Mouse (Mus musculus) cortical plate, adult 2 months (tissue): ENCODE results near the gene Il4. TPM values are rescaled to one million over a fixed set of nuclear protein-coding genes. Genes with fewer than 3 reads are reported as not detected.
A peak's percentile ranks its signal among the peaks of the same experiment; 100 is the strongest.

Experiments
- H3K27ac ChIP-seq: fragments of 200-500 bp; 2 replicates; pipeline ENCODE4 v1.5.1; 2012; ENCODE audit warnings: low read length, control low read depth, inconsistent platforms; ENCODE audit not compliant: insufficient read depth
- H3K4me1 ChIP-seq: fragments of 200-500 bp; 2 replicates; pipeline ENCODE4 v1.6.1; 2011; ENCODE audit warnings: low read length; ENCODE audit not compliant: control insufficient read depth, insufficient read depth
- H3K4me3 ChIP-seq: fragments of 200-500 bp; 2 replicates; pipeline ENCODE4 v1.5.1; 2011; ENCODE audit warnings: mild to moderate bottlenecking, low read length, control low read depth; ENCODE audit not compliant: insufficient read depth
- CTCF ChIP-seq: fragments of 200-500 bp; IDR thresholded peaks from 2 replicates; pipeline ENCODE4 v1.5.1; 2011; ENCODE audit warnings: mild to moderate bottlenecking, control low read depth, low read length; ENCODE audit not compliant: insufficient read depth; ENCODE audit errors: extremely low read depth
- POLR2A ChIP-seq: fragments of 200-500 bp; IDR thresholded peaks from 2 replicates; pipeline ENCODE4 v1.6.1; 2011; ENCODE audit warnings: mild to moderate bottlenecking, low read length, control low read depth; ENCODE audit not compliant: insufficient read depth; ENCODE audit errors: extremely low read depth
- polyA plus RNA-seq: library from polyadenylated mRNA; depleted of rRNA; stranded (reverse); fragments of >200 nt; gene quantifications from 2 replicates; pipeline ENCODE4 v1.2.3, GENCODE M21; 2012

The Il4 gene
- polyA plus RNA-seq, 1 experiment = not detected

GRCm38 (mm10) chr11:53644017-53644416 lies 25.5 kb upstream of the Il4 start:
- TF ChIP-seq CTCF (no peak), POLR2A (no peak)
- no peak overlapping the region for H3K27ac ChIP-seq
- H3K4me3 ChIP-seq = no peak overlapping the region
- no peaks in the 10 kb centered on the region for H3K4me1 ChIP-seq

DNA sequence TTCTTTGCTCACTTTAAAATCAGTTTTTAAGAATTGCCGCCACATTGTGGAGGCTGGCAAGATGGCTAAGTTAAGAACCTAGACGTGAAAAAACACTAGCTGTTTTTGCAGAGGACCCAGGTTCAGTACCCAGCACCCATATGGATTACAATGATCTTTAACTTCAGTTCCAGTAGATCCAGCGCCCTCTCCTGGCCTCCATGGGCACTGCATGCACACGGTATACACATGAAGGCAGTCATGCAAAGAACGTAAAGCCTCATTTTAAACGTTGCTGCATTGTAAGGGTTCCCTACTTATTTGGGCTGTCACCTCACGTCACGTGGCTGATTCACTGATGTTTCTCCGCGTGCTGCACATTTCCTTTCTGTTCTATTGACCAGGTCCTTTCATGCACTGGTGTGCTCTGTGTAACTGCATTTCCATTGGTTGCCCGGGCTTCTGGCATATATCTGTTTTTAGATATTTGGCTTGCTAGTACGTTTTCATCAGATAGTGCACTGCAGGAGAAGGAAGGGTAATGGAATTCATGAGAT lies 24.3 kb upstream of the Il4 start:
- TF ChIP-seq CTCF (peak; percentile 17; the same call in 1 of the 2 replicates), POLR2A (no peak)
- H3K27ac ChIP-seq = no peak overlapping the region
- no peak overlapping the region for H3K4me3 ChIP-seq
- no peaks in the 10 kb centered on the region for H3K4me1 ChIP-seq

DNA sequence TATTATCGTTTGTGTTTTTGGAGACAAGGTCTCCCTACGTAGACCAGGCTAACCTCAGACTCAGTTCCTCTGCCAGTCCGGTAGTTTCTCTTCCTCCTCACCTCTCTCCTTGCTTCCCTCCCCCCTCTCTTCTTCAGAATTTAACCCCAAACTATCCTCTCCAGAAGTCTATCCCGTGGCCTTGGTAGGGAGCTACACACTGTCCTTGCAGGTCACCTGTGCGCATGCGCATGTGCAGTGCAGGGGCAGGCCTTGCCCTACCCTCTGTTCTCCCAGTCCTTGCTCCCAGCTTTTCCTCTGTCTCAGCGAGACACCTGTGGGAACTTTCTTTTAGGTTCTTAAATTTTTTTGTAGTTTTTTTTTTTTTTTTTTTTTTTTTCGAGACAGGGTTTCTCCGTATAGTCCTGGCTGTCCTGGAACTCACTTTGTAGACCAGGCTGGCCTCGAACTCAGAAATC lies 19.4 kb upstream of the Il4 start:
- TF ChIP-seq POLR2A = no peak
- TF ChIP-seq CTCF = no peak

DNA sequence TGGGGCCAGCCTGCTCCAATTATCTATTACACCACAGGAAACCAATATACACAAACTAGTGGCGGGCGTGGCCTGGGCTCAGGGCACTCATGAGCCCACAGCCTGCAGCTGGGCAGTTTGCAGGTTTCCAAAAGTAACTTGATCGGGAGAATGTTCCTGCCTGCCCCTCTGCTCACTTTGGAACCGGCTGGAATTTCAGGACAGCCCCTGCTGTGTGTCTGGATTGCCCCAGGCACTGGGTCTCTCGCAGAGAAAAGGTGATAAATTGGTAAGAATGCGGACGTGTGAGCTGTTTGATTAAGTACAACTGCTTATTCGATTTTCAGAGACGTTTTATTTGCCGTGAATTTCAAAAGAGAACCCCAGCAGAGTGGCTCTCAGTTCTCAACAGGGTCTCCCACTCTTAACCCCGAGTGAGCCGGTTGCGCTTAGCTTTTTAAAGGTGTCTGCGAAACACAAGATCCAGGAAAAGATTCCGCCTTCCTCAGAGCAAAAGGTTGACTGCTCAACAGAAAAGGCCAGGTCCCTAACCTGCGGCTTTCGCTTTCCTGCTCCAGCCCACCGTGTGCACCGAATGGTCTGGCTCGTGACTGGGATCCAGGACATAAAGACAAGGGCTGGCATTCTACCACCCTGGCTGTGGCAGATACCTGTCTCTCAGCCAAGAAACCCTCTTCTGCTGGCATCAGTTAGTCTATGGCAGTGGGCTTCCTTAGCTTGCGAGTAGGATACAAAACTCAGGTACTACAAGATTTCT lies 18.8 kb upstream of the Il4 start:
- no peak for TF ChIP-seq POLR2A
- TF ChIP-seq CTCF = no peak
- no peaks in the 10 kb centered on the region for H3K4me1 ChIP-seq
- no peak overlapping the region for H3K27ac ChIP-seq
- H3K4me3 ChIP-seq = no peak overlapping the region

More for the DNA sequence above, 19.4 kb upstream of the Il4 start:
- H3K4me1 ChIP-seq = no peaks in the 10 kb centered on the region
- H3K27ac ChIP-seq = no peak overlapping the region
- no peak overlapping the region for H3K4me3 ChIP-seq

DNA sequence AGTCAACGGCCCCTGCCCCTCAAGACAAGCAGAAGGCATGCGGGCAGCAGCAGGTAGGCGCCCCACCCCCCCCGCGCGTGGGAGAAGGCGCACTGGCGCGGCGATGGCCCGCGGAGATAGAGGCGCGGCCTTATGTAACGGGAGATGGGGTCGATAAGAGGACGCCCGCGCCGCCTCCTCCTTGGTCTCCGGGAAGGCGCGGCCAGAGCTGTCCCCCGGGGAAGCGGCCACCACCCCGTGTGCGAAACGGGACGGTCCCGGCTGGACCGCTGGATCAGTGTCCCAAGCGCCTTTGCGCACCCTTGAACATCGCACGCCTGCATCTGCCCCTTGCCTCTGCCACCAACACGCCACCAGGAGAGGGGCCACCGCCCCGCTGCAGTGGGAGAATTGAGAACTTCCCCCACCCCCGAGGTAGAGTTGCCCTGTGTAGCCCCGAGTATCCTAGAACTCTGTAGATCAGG lies 17.7 kb upstream of the Il4 start:
- Histone ChIP-seq H3K4me3 (peak overlapping the region; percentile 17; the same call in 1 of the 2 replicates), H3K27ac (no peak overlapping the region), H3K4me1 (no peaks in the 10 kb centered on the region)
- TF ChIP-seq POLR2A = no peak
- TF ChIP-seq CTCF = no peak

GRCm38 (mm10) chr11:53635590-53636182 lies 17.2 kb upstream of the Il4 start:
- peak overlapping the region; percentile 17; the same call in 1 of the 2 replicates for H3K4me3 ChIP-seq
- no peaks in the 10 kb centered on the region for H3K4me1 ChIP-seq
- TF ChIP-seq POLR2A (no peak), CTCF (no peak)

GRCm38 (mm10) chr11:53634556-53634955 lies 16.1 kb upstream of the Il4 start, which contains the start of gene Il13:
Gene Il13 (minus strand): TSS chr11:53634702.
- H3K4me3 ChIP-seq = no peak within 1 kb of the TSS
- H3K4me1 ChIP-seq = no peaks in the 10 kb centered on the region
- H3K27ac ChIP-seq = no peak within 1 kb of the TSS
- TF ChIP-seq CTCF = no peak
- TF ChIP-seq POLR2A = no peak

More at GRCm38 (mm10) chr11:53635590-53636182, 17.2 kb upstream of the Il4 start:
- H3K27ac ChIP-seq = no peak overlapping the region

DNA sequence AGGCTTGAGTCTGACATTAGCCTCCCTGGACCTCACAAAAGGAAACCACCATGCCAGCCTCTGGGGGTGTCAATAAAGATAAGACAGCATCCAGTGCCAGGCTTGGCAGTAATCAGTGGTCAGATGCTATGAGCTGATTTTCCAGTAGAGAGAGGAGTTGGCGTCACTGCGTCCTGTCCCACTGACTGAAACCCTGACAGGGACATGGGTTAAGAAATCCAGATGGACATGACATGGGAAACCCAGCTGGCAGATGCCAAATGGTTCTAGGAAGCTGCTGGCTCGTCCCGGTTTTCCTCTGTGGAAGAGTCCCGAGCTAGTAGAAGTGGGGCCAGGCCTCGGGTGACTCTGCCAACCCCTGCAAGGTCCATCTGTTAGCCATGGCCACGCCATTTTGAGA lies 15.2 kb upstream of the Il4 start:
- TF ChIP-seq CTCF (no peak), POLR2A (no peak)
- Histone ChIP-seq H3K4me3 (no peak overlapping the region), H3K4me1 (no peaks in the 10 kb centered on the region), H3K27ac (no peak overlapping the region)

GRCm38 (mm10) chr11:53632122-53632733 lies 13.8 kb upstream of the Il4 start:
- peak; percentile 50 for TF ChIP-seq CTCF
- no peak for TF ChIP-seq POLR2A
- H3K4me1 ChIP-seq = no peaks in the 10 kb centered on the region

More at GRCm38 (mm10) chr11:53632122-53632733, 13.8 kb upstream of the Il4 start:
- Histone ChIP-seq H3K4me3 (no peak overlapping the region), H3K27ac (no peak overlapping the region)
